Mouse (Mus musculus) layer of hippocampus, adult 9-11 months (tissue): Measurements from ENCODE around the gene Olfr968.

Experiments
- DNase-seq: peaks from one replicate; pipeline ENCODE4 v3.0.0; 2022

Olfr968 gene

DNA sequence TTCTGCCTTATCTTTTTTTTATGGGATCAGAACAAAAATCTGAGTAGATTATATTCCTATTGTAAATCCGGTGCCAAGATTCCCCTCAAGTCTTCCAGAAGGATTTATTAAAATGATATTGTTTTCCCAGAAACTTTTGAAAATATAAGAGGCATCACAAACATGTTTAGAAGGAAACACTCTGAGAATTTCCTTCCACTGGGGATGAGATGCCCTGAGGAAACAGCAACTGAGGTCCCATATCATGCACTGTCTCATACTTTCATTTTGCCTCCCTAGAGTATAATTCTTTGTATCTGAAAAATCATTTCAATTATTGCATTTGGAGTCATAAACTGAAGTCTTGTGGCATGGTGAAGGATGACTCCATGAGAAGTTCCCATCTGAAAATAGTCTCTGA, at the start of gene Olfr968:
Gene Olfr968, minus strand, starts transcription at position 101 of the 400 bp plus-strand sequence.
- no peak for DNase-seq

DNA sequence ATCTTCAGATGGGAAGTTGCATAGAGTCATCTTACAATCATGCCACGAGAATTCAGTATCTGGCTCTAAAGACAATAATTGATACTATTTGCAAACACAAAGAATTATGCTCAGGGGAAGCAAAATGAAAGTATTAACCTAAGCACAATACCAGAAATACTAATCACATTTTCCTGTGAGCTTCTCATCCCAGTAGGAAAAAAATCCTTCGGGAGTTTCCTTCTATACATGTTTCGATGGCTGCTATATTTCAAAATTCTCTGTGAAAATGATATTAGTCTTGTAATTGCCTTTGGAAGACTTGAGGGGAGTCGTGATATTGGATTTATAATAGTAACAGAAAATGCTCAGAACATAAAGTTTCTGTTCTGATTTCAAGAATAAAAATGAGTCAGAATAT, 25.5 kb upstream of the Olfr968 start, which contains the start of gene Olfr970:
Gene Olfr970, plus strand, starts transcription at position 301 of the 400 bp plus-strand sequence.
- DNase-seq, result no peak

DNA sequence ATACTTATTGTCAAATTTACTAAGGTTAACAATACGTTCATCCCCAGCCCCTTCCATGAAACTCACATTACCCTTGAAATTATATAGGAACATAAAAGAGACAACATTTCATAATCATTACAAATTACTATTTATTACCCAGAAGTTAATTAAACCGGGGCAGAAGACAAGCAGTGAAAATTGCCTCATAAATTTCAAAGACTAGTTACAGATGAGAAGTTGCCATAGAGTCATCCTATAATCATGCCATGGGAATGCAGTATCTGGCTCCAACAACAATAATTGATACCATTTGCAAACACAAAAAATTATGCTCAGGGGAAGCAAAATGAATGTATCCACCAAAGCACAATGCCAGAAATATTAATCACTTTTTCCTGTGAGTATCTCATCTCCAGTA, 7.5 kb upstream of the Olfr968 start, which contains the start of gene Olfr969:
Gene Olfr969, plus strand, starts transcription at position 388 of the 400 bp plus-strand sequence.
- DNase-seq, result no peak

DNA sequence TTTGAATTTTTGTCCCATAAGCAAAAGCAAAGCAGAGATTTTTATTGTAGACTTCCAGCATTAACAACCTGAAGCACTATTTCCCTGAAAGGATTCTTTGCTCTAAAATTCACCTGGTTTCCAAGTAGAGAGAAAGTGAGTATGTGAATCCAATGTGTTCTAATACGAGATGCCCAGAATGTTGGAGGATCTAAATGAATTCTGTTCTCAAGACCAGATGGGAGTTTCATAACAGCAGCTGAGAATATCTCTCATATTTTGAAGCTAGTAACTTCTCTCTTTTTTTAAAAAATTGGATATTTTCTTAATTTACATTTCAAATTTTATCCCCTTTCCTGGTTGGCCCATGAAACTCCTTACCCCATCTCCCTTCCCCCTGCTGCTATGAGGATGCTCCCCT, 36.6 kb downstream of the Olfr968 start:
- peak; percentile 6 for DNase-seq

DNA sequence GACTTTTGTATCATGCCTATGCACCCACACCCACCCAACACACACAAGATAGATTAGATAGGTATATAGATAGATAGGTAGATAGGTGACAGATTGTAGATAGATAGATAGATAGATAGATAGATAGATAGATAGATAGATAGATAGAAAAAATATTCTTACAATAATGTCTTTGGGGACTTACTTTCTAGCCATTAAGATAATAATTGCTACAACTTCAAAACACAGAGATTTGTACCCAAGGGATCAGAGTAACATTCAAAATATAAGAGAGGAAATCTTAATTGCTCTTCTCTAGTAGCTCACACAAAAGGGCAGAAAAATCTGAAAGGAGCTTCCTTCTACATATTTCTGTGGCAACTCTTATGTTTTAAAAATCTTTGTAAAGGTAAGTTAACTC, 37.1 kb downstream of the Olfr968 start, which contains the start of gene Olfr967:
Gene Olfr967, plus strand, starts transcription at position 301 of the 400 bp plus-strand sequence.
- no peak for DNase-seq

DNA sequence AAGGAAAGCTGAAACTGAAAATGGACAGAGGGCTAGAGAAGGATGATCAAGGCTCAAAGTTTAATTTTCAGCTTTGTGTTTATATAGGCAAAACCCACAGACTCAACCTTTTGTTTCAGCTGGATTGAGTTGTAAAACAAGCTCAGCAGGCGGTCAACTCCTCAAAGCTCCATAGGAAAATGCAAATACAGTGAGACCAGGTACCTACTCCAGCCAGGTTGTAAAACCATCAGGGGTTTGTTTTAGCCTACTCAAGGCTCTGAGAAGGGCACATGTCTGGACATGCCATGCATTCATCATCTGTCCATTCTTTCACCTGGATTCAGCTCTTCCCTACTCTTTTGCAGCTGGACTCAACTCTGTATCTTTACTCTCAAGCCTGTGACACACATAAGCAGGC, 42.3 kb downstream of the Olfr968 start:
- DNase-seq, result no peak

DNA sequence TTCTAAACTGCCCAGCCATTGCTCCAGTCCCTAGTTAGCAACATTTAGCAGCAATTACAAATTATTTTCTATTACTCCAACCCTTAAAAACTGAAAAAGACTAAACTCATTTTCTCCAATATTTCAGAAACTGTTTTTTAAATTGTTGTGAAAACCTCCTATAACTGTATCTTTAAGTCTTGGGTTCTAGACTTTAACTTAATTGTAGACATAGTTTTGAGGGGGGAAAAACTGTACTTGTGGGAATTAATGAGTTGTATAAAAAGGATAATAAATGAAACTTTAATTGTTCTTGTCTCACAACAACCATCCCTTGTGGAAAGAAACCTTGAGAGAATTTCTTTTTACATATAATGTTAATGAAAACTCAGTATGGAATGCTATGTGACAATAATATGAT, 52.4 kb downstream of the Olfr968 start, which contains the start of gene Olfr150:
Gene Olfr150, plus strand, starts transcription at position 301 of the 400 bp plus-strand sequence.
- no peak for DNase-seq
